Mouse (Mus musculus) MEL (cell line): ENCODE measurements at regions not wholly inside any gene's neighbourhood (a gene's known extent, or its start where the extent isn't known, plus 50 kb on each side); places are given as distances from the start of the nearest gene placed in this dataset.

ENCODE experiments used
- E2F4 ChIP-seq: IDR thresholded peaks from 2 replicates; pipeline ENCODE4 v1.6.1; 2011; ENCODE audit warnings: low read depth, low read length, improper control_type of control experiment, borderline replicate concordance
- NRF1 ChIP-seq: IDR thresholded peaks from 2 replicates; pipeline ENCODE4 v1.6.1; 2014; ENCODE audit warnings: low read depth, mild to moderate bottlenecking, inconsistent platforms, low read length, improper control_type of control experiment, moderate library complexity; ENCODE audit not compliant: poor library complexity, insufficient read depth, severe bottlenecking
- POLR2A ChIP-seq, 2 experiments: IDR thresholded peaks; 2 replicates each; pipeline ENCODE4 v1.6.1; 2011 to 2012; ENCODE audit warnings: low read length in 2 of 2, mild to moderate bottlenecking in 2 of 2, control low read depth in 1 of 2, improper control_type of control experiment in 1 of 2, low read depth in 1 of 2, moderate library complexity in 1 of 2; ENCODE audit not compliant: control insufficient read depth in 1 of 2, insufficient read depth in 1 of 2, poor library complexity in 1 of 2
- POLR2AphosphoS2 ChIP-seq: IDR thresholded peaks from 2 replicates; pipeline ENCODE4 v1.6.1; 2011; ENCODE audit warnings: low read length, improper control_type of control experiment
- SMC3 ChIP-seq: IDR thresholded peaks from 2 replicates; pipeline ENCODE4 v1.6.1; 2011; ENCODE audit warnings: low read depth, low read length, improper control_type of control experiment
- TAL1 ChIP-seq: IDR thresholded peaks from 2 replicates; pipeline ENCODE4 v1.6.1; 2012; ENCODE audit warnings: mild to moderate bottlenecking, inconsistent platforms, low read length, moderate library complexity, mixed read lengths

GRCm38 (mm10) chr12:70539856-70540255 lies 87.0 kb downstream of the Tmx1 start:
- TF ChIP-seq POLR2AphosphoS2 (no peak), TAL1 (no peak), POLR2A (IDR thresholded peaks at IDR 0.05; ENCODE audit: control insufficient read depth in 1 of 2, insufficient read depth in 1 of 2, low read depth in 1 of 2, low read length in 2 of 2, poor library complexity in 1 of 2) (no peak), E2F4 (no peak), NRF1 (no peak), SMC3 (no peak)
